Mouse (Mus musculus) forebrain, embryonic 16.5 days (tissue): Measurements from ENCODE around the gene Slc39a12. TPM values are rescaled to one million over a fixed set of nuclear protein-coding genes. Genes with fewer than 3 reads are reported as not detected.

Source experiments
- ATAC-seq: fragments of 200-750 bp; cut with Nextera tagmentation; 2 replicates; pipeline ENCODE4 v1.8.0; 2017; ENCODE audit warnings: mild to moderate bottlenecking, moderate library complexity
- H3K27ac ChIP-seq: fragments of 300-500 bp; sonication (generic); 2 replicates; pipeline ENCODE4 v1.5.1; 2014; ENCODE audit warnings: low read length, control low read depth
- H3K27me3 ChIP-seq: fragments of 300-500 bp; sonication (generic); replicated peaks from 2 replicates; pipeline ENCODE4 v1.6.1; 2014; ENCODE audit warnings: low read length; ENCODE audit not compliant: control insufficient read depth, insufficient read depth
- H3K36me3 ChIP-seq: fragments of 300-500 bp; sonication (generic); 2 replicates; pipeline ENCODE4 v1.6.1; 2014; ENCODE audit not compliant: control insufficient read depth, insufficient read depth
- H3K4me1 ChIP-seq: fragments of 300-500 bp; sonication (generic); replicated peaks from 2 replicates; pipeline ENCODE4 v1.6.1; 2014; ENCODE audit warnings: low read length; ENCODE audit not compliant: control insufficient read depth, insufficient read depth
- H3K4me2 ChIP-seq: fragments of 300-500 bp; sonication (generic); 2 replicates; pipeline ENCODE4 v1.6.1; 2014; ENCODE audit warnings: mild to moderate bottlenecking, low read length, control low read depth
- H3K4me3 ChIP-seq: fragments of 300-500 bp; sonication (generic); replicated peaks from 2 replicates; pipeline ENCODE4 v1.5.1; 2014; ENCODE audit warnings: mild to moderate bottlenecking, low read length, control low read depth
- H3K9ac ChIP-seq: fragments of 300-500 bp; sonication (generic); replicated peaks from 2 replicates; pipeline ENCODE4 v1.6.1; 2014; ENCODE audit warnings: low read depth, low read length, control low read depth
- H3K9me3 ChIP-seq: fragments of 300-500 bp; sonication (generic); 2 replicates; pipeline ENCODE4 v1.6.1; 2016; ENCODE audit warnings: low read length; ENCODE audit not compliant: control insufficient read depth
- WGBS: fragments of 180-500 bp; shearing (Covaris S2); extraction: QIAGEN DNeasy Blood & Tissue Kit; methylation state at CpG from one replicate; pipeline ENCODE4 v1.1.7; 2014; 5-methylcytosine and 5-hydroxymethylcytosine counted together
- polyA plus RNA-seq: library from polyadenylated mRNA; unstranded; fragments of >200 nt; fragmentation: Nextera tagmentation; extraction: Ambion mirVana; gene quantifications from 2 replicates; pipeline ENCODE4 v1.2.1, GENCODE M21; 2015

The Slc39a12 gene
- polyA plus RNA-seq, 1 experiment from 2014 or later = 0.85 TPM

DNA sequence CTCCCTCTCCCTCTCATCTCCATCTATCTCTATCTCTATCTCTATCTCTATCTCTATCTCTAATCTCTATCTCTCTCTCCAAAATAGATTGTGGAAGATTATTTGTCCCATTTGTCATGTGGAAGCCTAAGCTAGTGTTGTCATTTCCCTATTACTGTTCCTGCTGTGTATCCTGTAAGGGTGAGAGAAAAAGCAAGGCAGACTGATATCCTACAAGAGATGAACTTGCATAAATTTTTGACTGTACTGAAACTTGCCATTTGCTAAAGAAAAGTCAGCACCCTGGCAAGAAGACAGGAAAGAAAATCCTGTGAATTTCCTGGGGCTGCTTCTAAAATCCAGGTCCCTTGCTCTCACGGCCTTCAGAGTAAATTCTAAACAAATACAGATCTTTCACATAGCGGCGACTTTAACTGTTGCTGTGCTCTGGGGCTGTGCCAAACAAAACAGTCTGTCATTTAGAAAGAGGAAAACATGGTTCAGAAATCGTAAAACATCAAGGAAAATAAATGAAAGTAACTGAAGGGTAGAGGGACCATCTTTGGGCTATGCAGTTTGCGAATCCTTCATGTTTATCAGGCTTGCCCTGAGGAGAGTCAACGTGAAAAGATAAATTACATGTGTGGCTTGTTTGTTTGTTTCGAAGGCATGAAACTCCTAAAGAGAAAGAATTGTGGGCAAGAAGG is 67.0 kb downstream of the Slc39a12 start:
- 0 out of 2 replicates have a peak, but pooled peaks have one; percentile 38 for ATAC-seq
- 64% methylated on average over 7 of the region's 7 CpGs for WGBS
- no peaks in the 10 kb centered on the region for H3K9me3 ChIP-seq

DNA sequence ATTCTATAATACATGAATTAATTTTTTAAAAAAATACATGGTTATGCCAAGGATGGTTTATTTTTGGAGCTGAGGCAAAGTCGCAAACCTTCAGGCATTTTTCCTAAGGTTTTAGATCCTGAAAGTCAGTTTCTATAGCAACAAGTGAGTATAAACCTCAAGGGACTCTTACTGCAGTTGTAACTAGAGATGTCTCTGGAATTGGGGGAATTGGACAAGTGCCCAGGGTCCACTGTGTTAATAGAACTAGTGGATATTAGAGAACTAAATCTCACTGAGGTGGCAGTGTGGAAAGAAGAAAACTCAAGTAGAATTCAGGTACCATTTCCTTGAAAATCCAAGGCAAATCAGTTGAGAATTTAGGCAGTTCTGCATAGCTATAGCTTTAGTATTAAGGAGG is 76.3 kb downstream of the Slc39a12 start:
- Histone ChIP-seq H3K4me2 (no peak overlapping the region), H3K27ac (no peak overlapping the region), H3K4me1 (no peaks in the 10 kb centered on the region), H3K9ac (no peak overlapping the region), H3K36me3 (no peaks in the 10 kb centered on the region), H3K4me3 (no peak overlapping the region), H3K27me3 (no peaks in the 10 kb centered on the region), H3K9me3 (no peaks in the 10 kb centered on the region)
- WGBS = 77% methylated on average over 1 of the region's 1 CpGs
- no peak for ATAC-seq

More for the DNA sequence above, 67.0 kb downstream of the Slc39a12 start:
- no peaks in the 10 kb centered on the region for H3K36me3 ChIP-seq
- H3K4me3 ChIP-seq = no peak overlapping the region
- no peaks in the 10 kb centered on the region for H3K4me1 ChIP-seq
- H3K4me2 ChIP-seq = no peak overlapping the region
- H3K9ac ChIP-seq = no peak overlapping the region
- no peaks in the 10 kb centered on the region for H3K27me3 ChIP-seq
- H3K27ac ChIP-seq = no peak overlapping the region

DNA sequence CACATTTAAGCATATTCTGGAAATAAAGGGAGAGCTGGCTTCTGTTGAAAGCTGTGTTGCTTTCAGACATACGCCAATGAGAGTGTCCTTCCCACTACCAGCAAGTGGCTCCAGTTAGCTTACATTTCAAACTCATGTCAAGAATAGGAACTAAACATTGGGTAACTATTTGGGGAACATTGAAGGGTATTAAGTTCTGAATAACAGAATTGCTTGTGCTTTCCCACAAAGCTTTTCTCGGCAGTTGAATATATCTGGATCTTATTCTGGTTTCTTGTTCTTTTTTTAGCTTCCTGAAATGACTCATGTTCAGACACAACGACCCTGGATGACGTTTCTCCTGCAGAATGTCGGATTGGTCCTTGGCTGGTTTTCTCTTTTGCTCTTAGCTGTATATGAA is 106.0 kb downstream of the Slc39a12 start:
- no peaks in the 10 kb centered on the region for H3K27me3 ChIP-seq
- H3K4me1 ChIP-seq = no peaks in the 10 kb centered on the region
- no peaks in the 10 kb centered on the region for H3K36me3 ChIP-seq
- H3K4me3 ChIP-seq = no peak overlapping the region
- H3K4me2 ChIP-seq = no peak overlapping the region
- ATAC-seq = no peak
- H3K9me3 ChIP-seq = no peaks in the 10 kb centered on the region
- no peak overlapping the region for H3K27ac ChIP-seq
- H3K9ac ChIP-seq = no peak overlapping the region
- 84% methylated on average over 5 of the region's 5 CpGs for WGBS

DNA sequence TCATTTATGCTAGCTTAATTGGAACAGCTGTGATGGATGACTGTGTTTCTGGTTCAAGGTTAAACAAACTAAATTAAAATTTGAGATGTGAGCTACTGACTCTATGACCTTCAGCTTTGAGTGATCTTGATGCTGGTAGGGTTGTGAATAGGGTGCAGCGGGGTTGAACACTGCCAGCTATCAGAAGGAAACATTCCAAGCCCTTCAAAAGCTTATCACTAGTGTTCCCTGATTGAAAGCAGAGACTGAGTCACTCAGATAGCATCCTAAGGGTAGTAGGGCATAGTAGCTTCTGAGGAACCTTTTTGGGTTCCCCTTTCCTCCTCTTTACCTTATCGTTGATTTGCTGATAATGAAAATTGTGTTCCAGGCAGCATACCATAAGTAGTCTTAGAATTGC is 108.0 kb downstream of the Slc39a12 start:
- WGBS = 85% methylated on average over 2 of the region's 2 CpGs
- H3K27me3 ChIP-seq = no peaks in the 10 kb centered on the region
- ATAC-seq = no peak

DNA sequence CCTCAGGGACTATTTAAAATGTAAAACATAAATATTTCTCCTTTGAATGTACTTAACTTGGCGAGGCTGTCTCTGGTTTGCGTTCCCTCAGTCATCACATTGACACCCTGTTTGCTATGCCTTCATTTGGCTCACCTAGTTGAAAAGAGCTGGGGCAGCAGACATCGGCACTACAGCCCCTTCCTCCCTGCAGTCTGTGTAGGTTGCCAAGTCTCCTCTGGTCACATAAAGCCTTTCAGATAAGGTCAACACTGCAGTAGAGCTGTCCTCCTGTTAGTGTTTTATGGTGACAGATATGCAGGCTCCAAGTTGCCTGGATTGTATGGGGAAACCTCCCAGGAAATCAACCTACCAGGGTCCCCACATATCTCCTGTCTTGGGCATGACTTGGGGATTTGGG is 114.4 kb downstream of the Slc39a12 start:
- Histone ChIP-seq H3K27ac (no peak overlapping the region), H3K9ac (no peak overlapping the region), H3K4me1 (no peaks in the 10 kb centered on the region), H3K27me3 (no peaks in the 10 kb centered on the region), H3K9me3 (no peaks in the 10 kb centered on the region), H3K36me3 (no peaks in the 10 kb centered on the region), H3K4me3 (no peak overlapping the region), H3K4me2 (no peak overlapping the region)
- WGBS = 83% methylated on average over 3 of the region's 3 CpGs
- no peak for ATAC-seq

More for the DNA sequence above, 108.0 kb downstream of the Slc39a12 start:
- Histone ChIP-seq H3K4me3 (no peak overlapping the region), H3K36me3 (no peaks in the 10 kb centered on the region), H3K27ac (no peak overlapping the region), H3K4me2 (no peak overlapping the region), H3K4me1 (no peaks in the 10 kb centered on the region), H3K9me3 (no peaks in the 10 kb centered on the region), H3K9ac (no peak overlapping the region)

DNA sequence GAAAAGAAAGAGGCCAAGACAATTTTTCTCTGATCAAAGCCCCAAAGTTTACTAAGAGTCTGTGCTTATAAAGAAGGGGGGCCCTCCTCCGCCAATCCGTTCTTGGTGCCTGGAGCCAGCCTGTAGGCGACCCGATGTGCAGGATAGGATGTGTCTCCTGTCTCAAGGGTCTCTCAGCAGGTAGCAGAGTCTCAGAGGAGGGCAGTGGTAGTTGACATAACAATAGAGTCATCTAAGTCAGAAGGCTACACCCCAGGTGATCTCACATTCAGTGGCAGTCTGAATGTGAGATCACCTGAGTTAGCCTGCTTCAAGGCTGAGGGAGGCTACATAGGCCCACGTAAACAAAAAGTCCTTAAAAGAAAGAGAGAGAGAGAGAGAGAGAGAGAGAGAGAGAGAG is 130.1 kb downstream of the Slc39a12 start:
- H3K27me3 ChIP-seq = no peaks in the 10 kb centered on the region
- H3K4me1 ChIP-seq = no peaks in the 10 kb centered on the region
- H3K4me3 ChIP-seq = no peak overlapping the region
- H3K9ac ChIP-seq = no peak overlapping the region
- no peak overlapping the region for H3K4me2 ChIP-seq
- ATAC-seq = no peak
- no peaks in the 10 kb centered on the region for H3K9me3 ChIP-seq
- WGBS = 50% methylated on average over 5 of the region's 5 CpGs
- H3K36me3 ChIP-seq = no peaks in the 10 kb centered on the region
- H3K27ac ChIP-seq = no peak overlapping the region

DNA sequence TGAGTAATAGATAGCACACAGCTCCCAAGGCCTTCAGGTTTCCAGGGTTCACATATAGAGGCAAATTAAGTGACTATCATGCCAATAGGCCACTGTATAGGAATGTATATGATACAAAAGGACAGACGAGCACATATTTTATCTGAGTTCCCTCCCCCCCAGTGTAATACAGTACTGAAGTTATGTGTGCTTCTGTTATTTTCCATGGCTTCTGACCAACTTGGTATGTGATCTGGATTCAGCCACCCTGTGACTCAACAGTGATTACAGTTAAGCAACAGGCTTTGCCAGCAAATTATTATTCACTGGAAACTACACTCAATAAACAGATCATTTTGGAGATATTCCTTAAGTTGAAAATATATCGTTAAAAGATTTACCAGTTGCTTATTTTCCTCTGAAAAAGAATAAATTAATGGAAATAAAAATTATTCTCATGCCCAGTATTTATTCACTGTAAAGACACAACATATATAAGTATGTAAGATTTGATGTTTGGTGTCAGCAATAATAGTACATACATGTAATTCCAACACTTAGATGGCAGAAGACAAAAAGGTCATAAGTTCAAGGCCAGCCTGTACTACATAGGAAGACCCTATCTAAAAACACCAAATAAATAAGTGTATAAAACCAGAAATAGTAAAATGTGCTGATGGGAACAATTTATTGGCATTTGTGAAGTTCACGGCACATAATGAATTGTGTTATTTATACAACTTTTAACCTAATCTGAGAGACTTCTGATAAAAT is 146.4 kb downstream of the Slc39a12 start:
- WGBS = 55% methylated on average over 3 of the region's 3 CpGs
- H3K9ac ChIP-seq = no peak overlapping the region
- no peaks in the 10 kb centered on the region for H3K9me3 ChIP-seq
- no peaks in the 10 kb centered on the region for H3K27me3 ChIP-seq
- H3K4me1 ChIP-seq = peaks cover 9% of the 10 kb centered on the region
- H3K4me2 ChIP-seq = no peak overlapping the region
- H3K4me3 ChIP-seq = no peak overlapping the region
- peak; percentile 32; the same call in 1 of the 2 replicates for ATAC-seq
- H3K27ac ChIP-seq = no peak overlapping the region; the same call in 1 of the 2 replicates
- no peaks in the 10 kb centered on the region for H3K36me3 ChIP-seq

DNA sequence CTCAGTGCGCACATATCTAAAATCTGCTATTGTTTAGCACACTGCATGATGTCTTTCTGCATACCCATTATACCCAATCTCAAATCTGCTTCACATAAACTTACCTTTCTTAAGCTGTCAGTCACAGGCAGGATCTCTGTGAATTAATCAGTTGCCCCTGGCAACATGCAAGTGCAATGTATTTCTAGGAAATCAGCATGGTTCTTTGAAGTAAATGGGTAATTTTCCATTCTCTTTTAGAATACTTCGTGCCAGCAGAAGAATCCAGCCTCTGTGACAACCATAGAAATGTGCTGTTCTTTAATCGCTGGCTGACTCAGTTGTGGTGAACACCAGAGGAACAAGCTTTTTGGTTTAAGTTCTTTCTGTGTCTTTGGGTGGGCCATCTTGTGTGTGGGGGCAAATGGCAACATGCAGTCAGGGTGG is 147.1 kb downstream of the Slc39a12 start:
- Histone ChIP-seq H3K4me2 (peak overlapping the region; percentile 17; the same call in 1 of the 2 replicates), H3K36me3 (no peaks in the 10 kb centered on the region), H3K27ac (peak overlapping the region; percentile 81), H3K9me3 (no peaks in the 10 kb centered on the region), H3K4me3 (no peak overlapping the region), H3K27me3 (no peaks in the 10 kb centered on the region), H3K4me1 (peaks cover 9% of the 10 kb centered on the region), H3K9ac (no peak overlapping the region)
- ATAC-seq = peak; percentile 97
- 9% methylated on average over 3 of the region's 3 CpGs for WGBS

DNA sequence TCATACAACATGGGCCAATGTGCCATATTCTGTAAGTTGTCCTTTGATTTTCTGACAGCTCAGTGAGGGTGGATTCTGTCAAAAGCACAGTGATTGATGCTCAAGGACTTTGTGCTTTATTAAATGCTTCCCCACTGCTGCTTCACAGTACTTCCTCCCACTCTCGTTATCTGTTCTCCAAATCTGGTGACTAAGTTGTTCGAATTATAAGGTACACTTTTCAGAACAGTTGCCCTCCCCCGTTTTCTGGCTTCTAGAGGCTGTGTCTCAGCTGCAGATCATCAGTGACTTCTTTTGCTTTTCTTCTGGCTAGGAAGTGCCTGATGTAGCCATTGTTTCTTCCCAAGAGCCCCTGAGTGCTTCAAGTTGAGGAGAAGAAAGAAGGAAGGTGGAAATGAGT is 149.7 kb downstream of the Slc39a12 start:
- Histone ChIP-seq H3K4me3 (no peak overlapping the region), H3K4me2 (no peak overlapping the region), H3K9ac (no peak overlapping the region), H3K36me3 (no peaks in the 10 kb centered on the region), H3K27me3 (no peaks in the 10 kb centered on the region), H3K9me3 (no peaks in the 10 kb centered on the region), H3K4me1 (peaks cover 9% of the 10 kb centered on the region), H3K27ac (no peak overlapping the region)
- ATAC-seq = no peak
- WGBS = 62% methylated on average over 3 of the region's 3 CpGs
